Mouse (Mus musculus) right cerebral cortex, adult 18-20 months (tissue): ENCODE measurements at regions not wholly inside any gene's neighbourhood (a gene's known extent, or its start where the extent isn't known, plus 50 kb on each side); places are given as distances from the start of the nearest gene placed in this dataset.

ENCODE experiments used
- DNase-seq: peaks from one replicate; pipeline ENCODE4 v3.0.0; 2022; ENCODE audit warnings: mixed read lengths

DNA sequence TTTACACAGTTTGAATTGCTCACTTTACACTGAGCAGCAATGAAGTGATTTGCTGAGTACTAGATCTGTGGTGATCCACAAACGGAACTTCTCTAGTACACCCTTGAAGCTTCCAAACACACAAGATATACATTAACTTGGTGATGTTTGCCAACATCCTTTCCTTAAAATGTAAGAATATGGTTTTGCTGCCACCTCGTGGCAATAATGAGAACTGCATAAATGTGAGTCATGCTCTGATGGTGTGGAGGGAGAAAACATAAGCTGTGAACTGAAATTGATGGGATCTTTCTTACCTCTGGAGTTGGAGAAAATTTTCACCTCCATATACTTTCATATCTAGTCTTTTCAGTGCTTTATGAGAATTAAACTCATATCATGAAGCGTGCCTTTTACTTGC is 51.6 kb downstream of the Bex3 start:
- DNase-seq, result peak; percentile 45

DNA sequence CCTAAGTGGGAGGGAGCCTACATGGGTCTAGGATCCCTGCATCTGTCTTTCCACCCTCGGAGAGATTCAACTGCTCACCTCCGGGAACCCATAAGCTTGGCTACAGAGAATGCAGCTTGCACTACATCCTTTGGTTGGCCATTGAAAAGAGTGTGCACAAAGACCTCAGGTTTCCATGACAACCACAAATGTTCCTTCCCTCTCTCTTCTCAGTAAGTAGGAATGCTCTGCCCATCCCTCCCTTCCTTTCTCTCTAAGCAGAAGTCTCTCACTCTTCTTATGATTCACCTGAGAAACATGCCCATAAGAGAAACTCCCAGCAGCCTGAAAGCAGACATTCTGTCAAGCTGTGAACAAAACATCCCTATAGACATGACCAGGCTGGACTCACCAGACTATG is 95.8 kb downstream of the Bex3 start:
- DNase-seq, result no peak
